Comparison of ENCODE assay signal across 10 mouse cellular contexts in the genomic region with DNA sequence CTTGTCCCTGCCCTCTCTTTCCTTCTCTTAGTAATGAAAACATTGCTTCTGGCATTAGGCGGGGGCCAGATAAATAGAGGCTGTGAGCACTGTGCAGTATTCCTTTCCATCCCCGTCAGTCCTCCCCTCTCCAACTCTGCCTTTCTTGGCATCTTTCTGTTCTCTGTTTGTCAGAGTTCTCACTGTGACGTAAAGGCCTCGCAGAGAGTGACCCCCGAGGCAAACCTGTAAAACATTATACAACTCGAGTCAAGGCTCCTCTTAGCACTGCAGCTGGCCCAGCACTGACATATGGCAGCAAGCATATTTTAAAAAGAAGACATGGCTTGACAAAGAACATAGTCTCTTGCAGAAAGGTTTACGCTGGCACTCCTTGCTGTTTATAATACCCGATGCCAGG.
DNase-seq lines count a peak whose midpoint lies in the region; ATAC-seq and TF ChIP-seq lines count a peak whose summit lies in the region.
"Had no signal": no experiment of that assay in that cellular context is flagged by ENCODE, and none has a peak within 500 bp of the region (broad histone marks: within the 10 kb centered on the region; RNA-seq: fewer than 3 reads in every experiment).

No protein-coding gene starts in this region.

- 12% methylated on average over 8 of the region's 8 CpGs for WGBS in lung, embryonic 14.5 days
- 58% methylated on average over 8 of the region's 8 CpGs for WGBS in hindbrain, embryonic 11.5 days
- 21% methylated on average over 8 of the region's 8 CpGs for WGBS in liver, adult 2 months
- WGBS in stomach, embryonic 14.5 days = 11% methylated on average over 8 of the region's 8 CpGs

- H3K36me3 ChIP-seq in lung, embryonic 14.5 days (ENCODE audit: insufficient read depth) = no peaks in the 10 kb centered on the region
- no peaks in the 10 kb centered on the region for H3K36me3 ChIP-seq in hindbrain, embryonic 11.5 days (ENCODE audit: control insufficient read depth, insufficient read depth, low read length)
- H3K36me3 ChIP-seq in liver, adult 2 months (ENCODE audit: control insufficient read depth, insufficient read depth, low read length) = no peaks in the 10 kb centered on the region
- H3K36me3 ChIP-seq in stomach, embryonic 14.5 days (ENCODE audit: control insufficient read depth, insufficient read depth, low read length) = no peaks in the 10 kb centered on the region

- TF ChIP-seq POLR2A in liver, adult 2 months (IDR thresholded peaks at IDR 0.05; ENCODE audit: extremely low read depth, insufficient read depth, low read length) = no peak

- no peaks in the 10 kb centered on the region for H3K79me2 ChIP-seq in liver, adult 2 months (ENCODE audit: control insufficient read depth, insufficient read depth, low read length)

- ATAC-seq in lung, embryonic 14.5 days (ENCODE audit: insufficient read depth) = peak; percentile 89
- ATAC-seq in hindbrain, embryonic 11.5 days (ENCODE audit: low FRiP score) = 0 out of 2 replicates have a peak, but pooled peaks have one; percentile 52
- ATAC-seq in stomach, embryonic 14.5 days (ENCODE audit: insufficient number of reproducible peaks, insufficient read depth, low FRiP score, low read depth) = peak; percentile 85

- no peak overlapping the region for H3K9ac ChIP-seq in lung, embryonic 14.5 days
- H3K9ac ChIP-seq in hindbrain, embryonic 11.5 days (ENCODE audit: low read depth, low read length) = no peak overlapping the region
- H3K9ac ChIP-seq in liver, adult 2 months (ENCODE audit: low read depth, low read length) = no peak overlapping the region
- H3K9ac ChIP-seq in stomach, embryonic 14.5 days (replicated peaks; ENCODE audit: low read depth, low read length) = no peak overlapping the region

- H3K4me2 ChIP-seq in lung, embryonic 14.5 days = peak overlapping the region; percentile 36
- no peak overlapping the region for H3K4me2 ChIP-seq in hindbrain, embryonic 11.5 days (replicated peaks; ENCODE audit: low read depth, low read length)
- H3K4me2 ChIP-seq in stomach, embryonic 14.5 days (replicated peaks; ENCODE audit: low read depth, low read length) = peak overlapping the region; percentile 35

- no peak overlapping the region for H3K4me3 ChIP-seq in lung, embryonic 14.5 days (ENCODE audit: low read depth, low read length)
- H3K4me3 ChIP-seq in hindbrain, embryonic 11.5 days (ENCODE audit: low read depth, low read length) = no peak overlapping the region
- no peak overlapping the region for H3K4me3 ChIP-seq in liver, adult 2 months (ENCODE audit: insufficient read depth, low read depth, low read length)
- H3K4me3 ChIP-seq in stomach, embryonic 14.5 days (ENCODE audit: low read depth, low read length) = no peak overlapping the region
- H3K4me3 ChIP-seq: myocyte had no signal

- H3K27me3 ChIP-seq in lung, embryonic 14.5 days (ENCODE audit: insufficient read depth, low read length) = no peaks in the 10 kb centered on the region
- H3K27me3 ChIP-seq in hindbrain, embryonic 11.5 days (ENCODE audit: control insufficient read depth, insufficient read depth, low read length) = no peaks in the 10 kb centered on the region
- no peaks in the 10 kb centered on the region for H3K27me3 ChIP-seq in liver, adult 2 months (ENCODE audit: control insufficient read depth, insufficient read depth, low read length)
- H3K27me3 ChIP-seq in stomach, embryonic 14.5 days (ENCODE audit: control insufficient read depth, insufficient read depth, low read length) = no peaks in the 10 kb centered on the region

- peak; percentile 51 for DNase-seq in lung, embryonic 14.5 days
- no peak for DNase-seq in lung, postnatal 36 days
- peak; percentile 17 for DNase-seq in hindbrain, embryonic 11.5 days (ENCODE audit: low spot score)
- DNase-seq in liver, adult 2 months (ENCODE audit: extremely low read depth, low read depth, low spot score) = peak; percentile 24
- no peak for DNase-seq in thymus, postnatal 14 days
- no peak for DNase-seq in gastrocnemius, adult 18-20 months (ENCODE audit: low spot score)
- DNase-seq in urinary bladder, adult 2 months (ENCODE audit: low spot score) = no peak
- DNase-seq: cerebellum, postnatal 10 days had no signal

- TF ChIP-seq CTCF in lung, embryonic 14.5 days (IDR thresholded peaks at IDR 0.05; ENCODE audit: low read depth) = no peak
- TF ChIP-seq CTCF in liver, adult 2 months (IDR thresholded peaks at IDR 0.05; ENCODE audit: low read depth, low read length) = no peak

- H3K4me1 ChIP-seq in lung, embryonic 14.5 days (ENCODE audit: insufficient read depth) = 0 out of 2 replicates have a peak, but pooled peaks cover 6% of the 10 kb centered on the region
- H3K4me1 ChIP-seq in hindbrain, embryonic 11.5 days (replicated peaks; ENCODE audit: control insufficient read depth, insufficient read depth, low read length) = no peaks in the 10 kb centered on the region
- peaks cover 2% of the 10 kb centered on the region; the same call in 1 of the 2 replicates for H3K4me1 ChIP-seq in liver, adult 2 months (ENCODE audit: control insufficient read depth, insufficient read depth, low read length)
- H3K4me1 ChIP-seq in stomach, embryonic 14.5 days (ENCODE audit: control insufficient read depth, insufficient read depth, low read length) = peaks cover 13% of the 10 kb centered on the region; the same call in 1 of the 2 replicates

- H3K9me3 ChIP-seq in lung, embryonic 14.5 days (ENCODE audit: low read depth, low read length) = no peaks in the 10 kb centered on the region
- H3K9me3 ChIP-seq in hindbrain, embryonic 11.5 days (ENCODE audit: control insufficient read depth, low read length) = no peaks in the 10 kb centered on the region
- no peaks in the 10 kb centered on the region for H3K9me3 ChIP-seq in stomach, embryonic 14.5 days (ENCODE audit: control insufficient read depth, low read depth, low read length)

- 0 out of 2 replicates have a peak overlapping the region, but pooled peaks have one; percentile 9 for H3K27ac ChIP-seq in lung, embryonic 14.5 days (ENCODE audit: low read depth)
- H3K27ac ChIP-seq in hindbrain, embryonic 11.5 days (ENCODE audit: low read depth, low read length) = no peak overlapping the region
- H3K27ac ChIP-seq in liver, adult 2 months (replicated peaks; ENCODE audit: insufficient read depth, low read depth, low read length) = no peak overlapping the region
- peak overlapping the region; percentile 41; the same call in 1 of the 2 replicates for H3K27ac ChIP-seq in stomach, embryonic 14.5 days (ENCODE audit: low read length)

Comparison
In these comparisons a context has a peak if more than half of its experiments do, and no peak if none do; other contexts are left out.
1. DNase-seq: peak in lung, embryonic 14.5 days (single experiment), hindbrain, embryonic 11.5 days (single experiment) and liver, adult 2 months (single experiment); none in lung, postnatal 36 days (single experiment), thymus, postnatal 14 days (single experiment), gastrocnemius, adult 18-20 months (single experiment) and urinary bladder, adult 2 months (single experiment).
2. H3K27ac ChIP-seq: peak in lung, embryonic 14.5 days (single experiment) and stomach, embryonic 14.5 days (single experiment); none in hindbrain, embryonic 11.5 days (single experiment) and liver, adult 2 months (single experiment).
3. Peak in every context shown above with its lines, with median percentiles within 50 percentile points of each other: ATAC-seq.